Mouse (Mus musculus): Measurements from ENCODE around the gene Hsd17b13. TPM values are rescaled to one million over a fixed set of nuclear protein-coding genes. Genes with fewer than 3 reads are reported as not detected.

Gene Hsd17b13
- polyA plus RNA-seq, 1 experiment: not detected

- H3K4me1 ChIP-seq (ENCODE audit: control insufficient read depth, insufficient read depth, low read length): peaks cover 3% of the 10 kb centered on the region; the same call in 1 of the 2 replicates
- WGBS: 93% methylated on average over 4 of the region's 4 CpGs
- TF ChIP-seq POLR2A (IDR thresholded peaks at IDR 0.05; ENCODE audit: insufficient read depth, low read depth, low read length) (no peak), CTCF (IDR thresholded peaks at IDR 0.05; ENCODE audit: insufficient read depth, low read depth, low read length) (no peak)
- H3K27ac ChIP-seq (ENCODE audit: insufficient read depth, low read depth, low read length): no peak overlapping the region
- H3K4me3 ChIP-seq (ENCODE audit: insufficient read depth, low read depth, low read length): no peak overlapping the region
Measured at GRCm38 (mm10) chr5:103919497-103919896, 57.7 kb downstream of the Hsd17b13 start.

- no peak for TF ChIP-seq POLR2A (IDR thresholded peaks at IDR 0.05; ENCODE audit: insufficient read depth, low read depth, low read length)
- no peak for TF ChIP-seq CTCF (IDR thresholded peaks at IDR 0.05; ENCODE audit: insufficient read depth, low read depth, low read length)
- H3K4me3 ChIP-seq (ENCODE audit: insufficient read depth, low read depth, low read length): no peak overlapping the region
- peaks cover 3% of the 10 kb centered on the region; the same call in 1 of the 2 replicates for H3K4me1 ChIP-seq (ENCODE audit: control insufficient read depth, insufficient read depth, low read length)
- 80% methylated on average over 3 of the region's 3 CpGs for WGBS
- no peak overlapping the region for H3K27ac ChIP-seq (ENCODE audit: insufficient read depth, low read depth, low read length)
Measured at GRCm38 (mm10) chr5:103918233-103918632, 59.0 kb downstream of the Hsd17b13 start.

- WGBS: 28% methylated on average over 8 of the region's 8 CpGs
- Histone ChIP-seq H3K27ac (ENCODE audit: insufficient read depth, low read depth, low read length) (no peak overlapping the region), H3K4me3 (ENCODE audit: insufficient read depth, low read depth, low read length) (no peak overlapping the region), H3K4me1 (ENCODE audit: control insufficient read depth, insufficient read depth, low read length) (peaks cover 3% of the 10 kb centered on the region; the same call in 1 of the 2 replicates)
- TF ChIP-seq POLR2A (IDR thresholded peaks at IDR 0.05; ENCODE audit: insufficient read depth, low read depth, low read length): no peak
Measured at GRCm38 (mm10) chr5:103917357-103917895, 59.8 kb downstream of the Hsd17b13 start.

DNA sequence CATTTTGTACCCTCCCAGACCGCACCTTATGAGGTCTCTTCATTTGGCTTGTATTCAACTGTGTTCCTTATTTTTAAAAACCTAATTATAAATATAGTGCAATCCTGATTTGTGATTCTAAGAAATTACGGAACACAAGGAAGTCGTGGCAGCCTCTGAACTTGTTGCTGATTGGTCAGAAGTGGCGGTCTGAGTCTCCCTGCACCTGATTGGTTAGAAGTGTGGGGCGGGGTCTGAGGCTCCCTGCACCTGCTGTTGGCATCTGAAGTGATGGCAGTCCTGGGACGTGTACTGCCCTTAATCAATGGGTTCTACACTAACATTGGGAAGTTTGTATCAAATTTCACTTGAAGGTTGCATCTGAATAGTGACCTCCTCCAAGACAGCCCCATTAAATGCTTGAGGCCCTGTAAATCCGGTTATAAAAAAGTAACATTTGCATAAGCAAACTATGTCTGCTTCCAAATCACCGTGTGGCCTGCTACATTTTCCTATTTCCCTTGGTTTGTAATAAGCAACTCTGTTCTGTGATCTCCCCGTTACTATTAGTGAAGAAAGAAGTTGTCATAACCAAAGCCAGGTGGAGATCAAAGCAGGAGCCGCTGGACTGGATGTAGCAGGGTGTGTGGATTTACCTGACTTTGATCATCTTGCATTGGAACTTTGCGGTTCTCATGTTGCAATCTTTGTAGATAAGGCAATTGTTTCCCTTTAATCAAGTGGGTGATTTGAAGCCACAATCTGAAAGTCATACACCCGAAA lies 60.4 kb downstream of the Hsd17b13 start:
- WGBS: 57% methylated on average over 12 of the region's 12 CpGs
- TF ChIP-seq POLR2A (IDR thresholded peaks at IDR 0.05; ENCODE audit: insufficient read depth, low read depth, low read length) (no peak), CTCF (IDR thresholded peaks at IDR 0.05; ENCODE audit: insufficient read depth, low read depth, low read length) (no peak)

DNA sequence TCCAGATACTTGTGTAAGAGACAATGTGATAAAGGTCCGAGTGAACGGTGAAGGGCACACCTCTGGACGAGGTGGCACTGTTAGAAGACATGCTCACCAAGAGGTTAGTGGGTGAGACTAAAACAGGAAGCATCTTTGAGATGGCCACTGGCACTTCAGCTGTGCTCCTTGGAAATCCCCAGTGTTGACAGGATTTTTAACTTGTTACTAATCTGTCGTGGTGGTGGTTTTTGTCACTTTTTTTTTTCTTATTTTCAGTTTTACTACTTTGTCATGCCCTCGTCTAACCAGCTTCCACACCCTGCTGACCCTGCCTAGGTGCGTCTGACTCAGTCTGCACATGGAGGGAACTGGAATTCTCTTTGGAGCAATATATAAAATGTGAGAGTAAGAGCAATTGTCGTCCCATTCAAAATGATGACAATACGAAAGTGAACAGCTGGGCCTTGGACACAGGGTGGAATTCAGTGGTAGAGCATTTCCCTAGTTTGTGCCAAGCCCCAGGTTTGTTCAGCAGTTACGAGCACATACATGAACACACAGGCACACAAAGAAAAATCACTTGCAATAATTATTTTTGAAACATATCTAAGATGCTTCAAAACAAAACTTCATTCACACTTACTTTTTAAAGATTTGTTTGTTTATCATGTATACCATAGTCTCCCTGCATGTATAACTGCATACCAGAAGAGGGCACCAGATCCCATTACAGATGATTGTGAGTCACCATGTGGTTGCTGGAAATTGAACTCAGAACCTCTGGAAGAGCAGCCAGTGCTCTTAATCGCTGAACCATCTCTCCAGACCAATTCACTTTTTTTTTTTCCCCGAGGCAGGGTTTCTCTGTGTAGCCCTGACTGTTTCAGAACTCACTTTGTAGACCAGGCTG lies 62.6 kb downstream of the Hsd17b13 start:
- H3K4me1 ChIP-seq (ENCODE audit: control insufficient read depth, insufficient read depth, low read length): peaks cover 3% of the 10 kb centered on the region; the same call in 1 of the 2 replicates
- no peak overlapping the region for H3K27ac ChIP-seq (ENCODE audit: insufficient read depth, low read depth, low read length)
- TF ChIP-seq CTCF (IDR thresholded peaks at IDR 0.05; ENCODE audit: insufficient read depth, low read depth, low read length) (no peak), POLR2A (IDR thresholded peaks at IDR 0.05; ENCODE audit: insufficient read depth, low read depth, low read length) (no peak)
- H3K4me3 ChIP-seq (ENCODE audit: insufficient read depth, low read depth, low read length): no peak overlapping the region
- 75% methylated on average over 11 of the region's 11 CpGs for WGBS

More for the DNA sequence above, 60.4 kb downstream of the Hsd17b13 start:
- H3K27ac ChIP-seq (ENCODE audit: insufficient read depth, low read depth, low read length): no peak overlapping the region
- H3K4me3 ChIP-seq (ENCODE audit: insufficient read depth, low read depth, low read length): no peak overlapping the region
- H3K4me1 ChIP-seq (ENCODE audit: control insufficient read depth, insufficient read depth, low read length): peaks cover 3% of the 10 kb centered on the region; the same call in 1 of the 2 replicates

- Histone ChIP-seq H3K4me1 (ENCODE audit: control insufficient read depth, insufficient read depth, low read length) (peaks cover 3% of the 10 kb centered on the region; the same call in 1 of the 2 replicates), H3K27ac (ENCODE audit: insufficient read depth, low read depth, low read length) (no peak overlapping the region), H3K4me3 (ENCODE audit: insufficient read depth, low read depth, low read length) (no peak overlapping the region)
- TF ChIP-seq POLR2A (IDR thresholded peaks at IDR 0.05; ENCODE audit: insufficient read depth, low read depth, low read length): no peak
- TF ChIP-seq CTCF (IDR thresholded peaks at IDR 0.05; ENCODE audit: insufficient read depth, low read depth, low read length): no peak
- WGBS: 80% methylated on average over 4 of the region's 4 CpGs
Measured at GRCm38 (mm10) chr5:103913150-103913549, 64.1 kb downstream of the Hsd17b13 start.

DNA sequence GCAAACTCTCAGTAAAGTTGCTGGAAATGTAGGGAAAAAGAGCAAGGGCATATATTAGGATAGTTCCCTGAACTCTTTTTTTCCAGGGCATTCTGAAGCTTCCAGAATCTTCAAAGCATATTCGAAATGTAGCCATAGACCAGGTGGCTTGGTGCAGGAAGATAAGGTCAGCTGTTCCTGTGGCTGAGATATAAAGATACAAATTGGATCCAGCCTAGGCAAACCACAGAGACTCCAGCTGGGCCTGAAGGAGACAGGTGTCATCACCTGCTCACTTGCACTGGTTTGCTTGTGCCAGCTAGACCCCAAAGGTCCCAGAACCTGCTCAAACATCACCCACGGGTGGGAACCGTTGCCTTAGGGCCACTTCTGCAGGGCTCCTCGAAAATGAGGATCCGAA lies 65.7 kb downstream of the Hsd17b13 start:
- TF ChIP-seq CTCF (IDR thresholded peaks at IDR 0.05; ENCODE audit: insufficient read depth, low read depth, low read length) (no peak), POLR2A (IDR thresholded peaks at IDR 0.05; ENCODE audit: insufficient read depth, low read depth, low read length) (no peak)
- 76% methylated on average over 5 of the region's 5 CpGs for WGBS
- no peak overlapping the region for H3K27ac ChIP-seq (ENCODE audit: insufficient read depth, low read depth, low read length)
- no peak overlapping the region for H3K4me3 ChIP-seq (ENCODE audit: insufficient read depth, low read depth, low read length)
- H3K4me1 ChIP-seq (ENCODE audit: control insufficient read depth, insufficient read depth, low read length): no peaks in the 10 kb centered on the region

- Histone ChIP-seq H3K27ac (ENCODE audit: insufficient read depth, low read depth, low read length) (peak within 1 kb of the TSS; percentile 77; the same call in 1 of the 2 replicates), H3K4me1 (ENCODE audit: control insufficient read depth, insufficient read depth, low read length) (no peaks in the 10 kb centered on the region), H3K4me3 (ENCODE audit: insufficient read depth, low read depth, low read length) (peak within 1 kb of the TSS; percentile 100)
- TF ChIP-seq POLR2A (IDR thresholded peaks at IDR 0.05; ENCODE audit: insufficient read depth, low read depth, low read length) (peak; percentile 75), CTCF (IDR thresholded peaks at IDR 0.05; ENCODE audit: insufficient read depth, low read depth, low read length) (no peak)
- WGBS: under 1% methylated on average over 86 of the region's 86 CpGs
Measured at GRCm38 (mm10) chr5:103910748-103911409, 66.3 kb downstream of the Hsd17b13 start, which contains the start of gene Klhl8. Gene Klhl8, minus strand, starts transcription at chr5:103911259.
